Comparison of ENCODE assay signal across 26 mouse cellular contexts in genomic region chr8:61919145-61919788, GRCm38 (mm10). TPM values are rescaled to one million over a fixed set of nuclear protein-coding genes. Genes with fewer than 3 reads are reported as not detected.
"Had no signal": no experiment of that assay in that cellular context is flagged by ENCODE, and none has a peak within 500 bp of the region (broad histone marks: within the 10 kb centered on the region; RNA-seq: fewer than 3 reads in every experiment).

No protein-coding gene starts in this region.

- H3K4me2 ChIP-seq: intestine, embryonic 15.5 days; kidney, embryonic 15.5 days; limb, embryonic 13.5 days; liver, embryonic 12.5 days; liver, embryonic 15.5 days; lung, embryonic 15.5 days; neural tube, embryonic 13.5 days had no signal

- DNase-seq: kidney, adult 11 months; kidney, adult 8-10 months; kidney, postnatal 10 days; kidney, postnatal 36 days; layer of hippocampus, postnatal 36 days; liver; lung, adult 18-20 months; lung, postnatal 10 days; lung, postnatal 36 days; midbrain, embryonic 14.5 days; retina, postnatal 1 day; right cerebral cortex, postnatal 25 days; spleen, adult 18-20 months; thymus, adult 18-20 months; thymus, postnatal 36 days had no signal

- H3K27ac ChIP-seq: intestine, embryonic 15.5 days; kidney, embryonic 15.5 days; left cerebral cortex, adult 2 months; limb, embryonic 10.5 days; limb, embryonic 13.5 days; liver, embryonic 12.5 days; liver, embryonic 15.5 days; lung, embryonic 15.5 days; midbrain, embryonic 10.5 days; neural tube, embryonic 13.5 days had no signal

- H3K36me3 ChIP-seq: intestine, embryonic 15.5 days; kidney, embryonic 15.5 days; limb, embryonic 10.5 days; limb, embryonic 13.5 days; liver, embryonic 12.5 days; liver, embryonic 15.5 days; lung, embryonic 15.5 days; midbrain, embryonic 10.5 days; neural tube, embryonic 13.5 days had no signal

- H3K4me1 ChIP-seq: intestine, embryonic 15.5 days; kidney, embryonic 15.5 days; limb, embryonic 10.5 days; liver, embryonic 12.5 days; liver, embryonic 15.5 days; lung, embryonic 15.5 days; megakaryocyte, embryonic 14.5 days; midbrain, embryonic 10.5 days; neural tube, embryonic 13.5 days had no signal

- H3K9me3 ChIP-seq: intestine, embryonic 15.5 days; kidney, embryonic 15.5 days; limb, embryonic 10.5 days; limb, embryonic 13.5 days; liver, embryonic 12.5 days; liver, embryonic 15.5 days; lung, embryonic 15.5 days; megakaryocyte, embryonic 14.5 days; midbrain, embryonic 10.5 days; neural tube, embryonic 13.5 days had no signal

- H3K4me3 ChIP-seq: intestine, embryonic 15.5 days; kidney, embryonic 15.5 days; left cerebral cortex, adult 2 months; limb, embryonic 10.5 days; limb, embryonic 13.5 days; liver, embryonic 12.5 days; liver, embryonic 15.5 days; lung, embryonic 15.5 days; megakaryocyte, embryonic 14.5 days; midbrain, embryonic 10.5 days; neural tube, embryonic 13.5 days had no signal

- H3K27me3 ChIP-seq: intestine, embryonic 15.5 days; kidney, embryonic 15.5 days; limb, embryonic 13.5 days; liver, embryonic 12.5 days; liver, embryonic 15.5 days; lung, embryonic 15.5 days; neural tube, embryonic 13.5 days had no signal

- H3K9ac ChIP-seq: intestine, embryonic 15.5 days; kidney, embryonic 15.5 days; limb, embryonic 13.5 days; liver, embryonic 12.5 days; liver, embryonic 15.5 days; lung, embryonic 15.5 days; neural tube, embryonic 13.5 days had no signal

- ATAC-seq: intestine, embryonic 15.5 days; liver, embryonic 12.5 days had no signal

RNA-seq across cellular contexts. Expression of gene Ddx60, which starts 8.6 kb away (rescaled TPM):
- polyA plus RNA-seq: limb, embryonic 10.5 days had no signal
